Mouse (Mus musculus): Measurements from ENCODE around the gene Gpr155. TPM values are rescaled to one million over a fixed set of nuclear protein-coding genes. Genes with fewer than 3 reads are reported as not detected.

The Gpr155 gene
- polyA plus RNA-seq, 1 experiment from 2014 or later: 2.7 TPM

DNA sequence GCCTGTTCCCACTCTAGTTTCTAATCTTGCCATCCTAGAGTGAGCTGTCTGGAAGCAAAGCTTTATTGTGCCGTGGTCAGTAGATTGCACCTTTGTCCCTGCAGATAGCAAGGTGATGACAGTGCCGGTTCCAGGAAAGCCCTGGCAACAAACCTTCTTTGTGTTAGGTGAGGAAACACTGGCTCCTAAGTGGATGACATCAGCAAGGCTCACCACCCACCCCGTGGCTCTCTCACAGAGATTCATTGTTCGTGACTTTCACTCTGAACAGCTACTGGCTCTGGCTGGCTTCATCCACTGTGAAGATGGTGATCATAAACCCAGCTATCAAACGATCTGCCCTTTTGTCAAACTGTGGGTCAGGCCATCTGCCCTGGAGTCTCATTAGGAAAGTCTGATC is 29.5 kb upstream of the Gpr155 start:
- Histone ChIP-seq H3K27me3 (ENCODE audit: control insufficient read depth, insufficient read depth, low read length) (no peaks in the 10 kb centered on the region), H3K4me1 (replicated peaks; ENCODE audit: control insufficient read depth, insufficient read depth, low read length) (peaks cover 6% of the 10 kb centered on the region; the same call in 1 of the 2 replicates), H3K9me3 (ENCODE audit: control insufficient read depth, low read length) (no peaks in the 10 kb centered on the region), H3K36me3 (ENCODE audit: control insufficient read depth, insufficient read depth, low read length) (no peaks in the 10 kb centered on the region), H3K9ac (ENCODE audit: low read length) (no peak overlapping the region), H3K27ac (ENCODE audit: low read depth, low read length) (no peak overlapping the region), H3K4me2 (ENCODE audit: low read depth, low read length, severe bottlenecking) (no peak overlapping the region), H3K4me3 (ENCODE audit: low read depth, low read length) (no peak overlapping the region)
- WGBS: 73% methylated on average over 5 of the region's 5 CpGs
- DNase-seq (ENCODE audit: low spot score) (no peak), ATAC-seq (replicated peaks; ENCODE audit: low FRiP score) (no peak)

DNA sequence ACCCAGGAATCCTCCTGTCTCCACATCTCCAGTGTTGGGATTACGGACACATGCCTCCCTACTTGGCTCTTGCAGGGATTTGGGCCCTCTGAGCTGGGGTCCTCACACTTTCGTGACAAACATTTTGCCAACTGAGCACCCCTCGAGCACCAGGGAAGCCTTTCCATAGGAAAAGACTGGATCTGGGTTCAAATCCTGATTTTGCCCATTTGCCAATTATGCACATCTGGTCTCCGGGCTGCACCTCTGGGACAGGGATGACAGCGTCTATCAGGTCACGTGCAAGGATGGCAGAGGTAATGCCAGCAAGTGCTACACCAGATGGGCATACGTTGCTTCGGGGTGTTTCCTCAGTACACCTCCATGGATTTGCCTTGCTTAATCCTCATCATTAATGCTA is 23.7 kb upstream of the Gpr155 start:
- no peaks in the 10 kb centered on the region for H3K27me3 ChIP-seq (ENCODE audit: control insufficient read depth, insufficient read depth, low read length)
- no peaks in the 10 kb centered on the region for H3K4me1 ChIP-seq (replicated peaks; ENCODE audit: control insufficient read depth, insufficient read depth, low read length)
- DNase-seq (ENCODE audit: low spot score) (no peak), ATAC-seq (replicated peaks; ENCODE audit: low FRiP score) (no peak)
- 91% methylated on average over 8 of the region's 8 CpGs for WGBS
- H3K9me3 ChIP-seq (ENCODE audit: control insufficient read depth, low read length): no peaks in the 10 kb centered on the region
- H3K36me3 ChIP-seq (ENCODE audit: control insufficient read depth, insufficient read depth, low read length): no peaks in the 10 kb centered on the region
- H3K4me2 ChIP-seq (ENCODE audit: low read depth, low read length, severe bottlenecking): no peak overlapping the region
- no peak overlapping the region for H3K9ac ChIP-seq (ENCODE audit: low read length)
- no peak overlapping the region for H3K4me3 ChIP-seq (ENCODE audit: low read depth, low read length)
- no peak overlapping the region for H3K27ac ChIP-seq (ENCODE audit: low read depth, low read length)

DNA sequence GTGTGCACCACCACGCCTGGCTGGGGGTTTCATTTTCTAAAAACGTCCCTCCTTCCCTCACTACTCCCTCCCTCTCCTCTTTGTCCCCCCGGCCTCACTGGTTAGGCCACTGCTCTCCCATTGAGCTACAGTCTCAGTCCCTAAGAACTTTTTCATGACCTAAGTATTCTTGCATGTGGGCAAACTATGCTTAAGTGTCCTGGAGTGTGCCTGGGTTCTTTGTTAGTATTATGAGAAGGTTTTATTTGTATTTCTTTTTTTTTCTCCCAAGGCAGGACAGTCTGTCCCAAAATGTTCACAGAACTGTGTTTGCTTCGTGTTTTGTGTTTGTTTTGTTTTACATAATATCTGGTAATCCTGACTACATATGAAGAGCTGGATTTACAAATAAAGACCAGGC is 21.3 kb upstream of the Gpr155 start:
- Histone ChIP-seq H3K9me3 (ENCODE audit: control insufficient read depth, low read length) (no peaks in the 10 kb centered on the region), H3K4me1 (replicated peaks; ENCODE audit: control insufficient read depth, insufficient read depth, low read length) (no peaks in the 10 kb centered on the region)
- 58% methylated on average over 4 of the region's 4 CpGs for WGBS

DNA sequence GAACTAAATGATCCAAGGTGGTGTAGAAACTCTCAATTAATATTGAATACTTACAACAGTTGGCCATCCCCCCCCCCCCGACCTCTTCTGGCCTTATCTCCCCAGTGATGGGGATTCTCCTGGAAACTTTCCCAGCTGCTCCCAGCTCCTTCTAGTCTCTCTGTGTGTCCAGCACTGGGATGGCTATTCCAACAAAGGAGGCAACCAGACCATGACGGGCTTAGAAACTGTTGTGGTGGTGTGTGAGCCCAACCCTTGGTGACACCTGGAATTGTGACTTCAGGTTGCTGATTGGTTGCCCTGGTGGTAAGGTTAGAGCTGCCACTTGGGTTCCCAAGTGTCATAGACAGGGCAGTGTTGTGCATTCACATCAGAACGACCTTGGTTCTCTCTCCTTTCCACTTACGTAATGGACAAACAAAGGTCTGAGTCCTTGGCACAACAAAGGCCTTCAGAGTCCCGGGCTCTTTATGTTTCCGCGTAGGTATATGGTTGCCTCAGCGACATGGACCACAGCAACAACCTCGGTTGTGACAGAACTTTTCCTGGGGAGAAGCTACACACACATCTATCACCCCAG is 20.1 kb upstream of the Gpr155 start:
- Histone ChIP-seq H3K27me3 (ENCODE audit: control insufficient read depth, insufficient read depth, low read length) (no peaks in the 10 kb centered on the region), H3K27ac (ENCODE audit: low read depth, low read length) (no peak overlapping the region), H3K4me2 (ENCODE audit: low read depth, low read length, severe bottlenecking) (no peak overlapping the region), H3K4me3 (ENCODE audit: low read depth, low read length) (no peak overlapping the region), H3K36me3 (ENCODE audit: control insufficient read depth, insufficient read depth, low read length) (no peaks in the 10 kb centered on the region), H3K9ac (ENCODE audit: low read length) (no peak overlapping the region), H3K4me1 (replicated peaks; ENCODE audit: control insufficient read depth, insufficient read depth, low read length) (no peaks in the 10 kb centered on the region), H3K9me3 (ENCODE audit: control insufficient read depth, low read length) (no peaks in the 10 kb centered on the region)
- WGBS: 87% methylated on average over 9 of the region's 9 CpGs
- ATAC-seq (replicated peaks; ENCODE audit: low FRiP score) (no peak), DNase-seq (ENCODE audit: low spot score) (no peak)

More for the DNA sequence above, 21.3 kb upstream of the Gpr155 start:
- H3K4me3 ChIP-seq (ENCODE audit: low read depth, low read length): no peak overlapping the region
- H3K27ac ChIP-seq (ENCODE audit: low read depth, low read length): no peak overlapping the region
- DNase-seq (ENCODE audit: low spot score) (no peak), ATAC-seq (replicated peaks; ENCODE audit: low FRiP score) (no peak)
- no peaks in the 10 kb centered on the region for H3K27me3 ChIP-seq (ENCODE audit: control insufficient read depth, insufficient read depth, low read length)
- no peak overlapping the region for H3K9ac ChIP-seq (ENCODE audit: low read length)
- no peaks in the 10 kb centered on the region for H3K36me3 ChIP-seq (ENCODE audit: control insufficient read depth, insufficient read depth, low read length)
- no peak overlapping the region for H3K4me2 ChIP-seq (ENCODE audit: low read depth, low read length, severe bottlenecking)

DNA sequence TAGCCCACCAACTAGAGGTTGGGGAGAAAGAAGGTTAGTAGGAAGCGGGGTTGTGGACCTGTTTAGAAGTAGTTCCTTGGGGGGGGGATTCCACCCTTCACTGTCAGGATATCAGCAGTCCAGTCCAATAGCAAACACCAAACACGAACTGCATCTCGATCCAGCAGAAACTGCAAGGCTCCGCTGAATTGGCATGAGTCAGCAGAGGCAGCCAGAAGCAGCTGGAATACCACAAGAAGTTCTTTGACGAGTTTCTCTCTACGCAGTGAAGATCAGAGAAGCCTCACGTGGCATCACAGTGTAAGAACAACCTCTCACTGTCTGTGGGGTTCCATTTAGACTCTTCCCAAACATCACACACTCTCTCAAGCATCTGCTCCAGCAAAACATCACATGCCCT is 18.6 kb upstream of the Gpr155 start:
- H3K4me2 ChIP-seq (ENCODE audit: low read depth, low read length, severe bottlenecking): no peak overlapping the region
- H3K9me3 ChIP-seq (ENCODE audit: control insufficient read depth, low read length): no peaks in the 10 kb centered on the region
- ATAC-seq (replicated peaks; ENCODE audit: low FRiP score) (no peak), DNase-seq (ENCODE audit: low spot score) (no peak)
- H3K36me3 ChIP-seq (ENCODE audit: control insufficient read depth, insufficient read depth, low read length): no peaks in the 10 kb centered on the region
- H3K27ac ChIP-seq (ENCODE audit: low read depth, low read length): no peak overlapping the region
- WGBS: 88% methylated on average over 7 of the region's 7 CpGs
- no peak overlapping the region for H3K4me3 ChIP-seq (ENCODE audit: low read depth, low read length)
- H3K4me1 ChIP-seq (replicated peaks; ENCODE audit: control insufficient read depth, insufficient read depth, low read length): no peaks in the 10 kb centered on the region
- H3K27me3 ChIP-seq (ENCODE audit: control insufficient read depth, insufficient read depth, low read length): no peaks in the 10 kb centered on the region
- no peak overlapping the region for H3K9ac ChIP-seq (ENCODE audit: low read length)

DNA sequence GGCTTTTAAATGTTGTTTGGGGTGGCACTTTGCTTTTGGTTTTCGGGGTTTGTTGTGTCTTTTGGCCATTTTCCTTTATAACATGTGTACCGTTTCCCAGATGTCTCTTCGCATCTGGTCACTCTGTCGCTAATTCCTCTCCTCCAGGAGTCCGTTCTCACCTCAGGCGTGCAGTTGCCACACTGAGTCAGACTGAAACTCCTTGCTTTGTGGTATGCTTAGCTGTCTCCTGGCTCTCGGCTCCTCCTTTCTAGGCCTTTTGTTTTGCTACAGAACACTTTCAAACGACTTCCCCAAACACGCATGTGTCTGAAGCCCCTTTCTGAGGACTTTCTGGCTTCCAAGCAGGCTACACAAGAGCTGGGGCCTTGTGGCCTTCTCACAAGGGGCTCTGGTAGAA is 18.1 kb upstream of the Gpr155 start:
- DNase-seq (ENCODE audit: low spot score) (no peak), ATAC-seq (replicated peaks; ENCODE audit: low FRiP score) (no peak)
- Histone ChIP-seq H3K9ac (ENCODE audit: low read length) (no peak overlapping the region), H3K4me3 (ENCODE audit: low read depth, low read length) (no peak overlapping the region), H3K4me2 (ENCODE audit: low read depth, low read length, severe bottlenecking) (no peak overlapping the region), H3K9me3 (ENCODE audit: control insufficient read depth, low read length) (no peaks in the 10 kb centered on the region), H3K27me3 (ENCODE audit: control insufficient read depth, insufficient read depth, low read length) (no peaks in the 10 kb centered on the region), H3K4me1 (replicated peaks; ENCODE audit: control insufficient read depth, insufficient read depth, low read length) (no peaks in the 10 kb centered on the region), H3K27ac (ENCODE audit: low read depth, low read length) (no peak overlapping the region), H3K36me3 (ENCODE audit: control insufficient read depth, insufficient read depth, low read length) (no peaks in the 10 kb centered on the region)
- WGBS: 88% methylated on average over 9 of the region's 9 CpGs

DNA sequence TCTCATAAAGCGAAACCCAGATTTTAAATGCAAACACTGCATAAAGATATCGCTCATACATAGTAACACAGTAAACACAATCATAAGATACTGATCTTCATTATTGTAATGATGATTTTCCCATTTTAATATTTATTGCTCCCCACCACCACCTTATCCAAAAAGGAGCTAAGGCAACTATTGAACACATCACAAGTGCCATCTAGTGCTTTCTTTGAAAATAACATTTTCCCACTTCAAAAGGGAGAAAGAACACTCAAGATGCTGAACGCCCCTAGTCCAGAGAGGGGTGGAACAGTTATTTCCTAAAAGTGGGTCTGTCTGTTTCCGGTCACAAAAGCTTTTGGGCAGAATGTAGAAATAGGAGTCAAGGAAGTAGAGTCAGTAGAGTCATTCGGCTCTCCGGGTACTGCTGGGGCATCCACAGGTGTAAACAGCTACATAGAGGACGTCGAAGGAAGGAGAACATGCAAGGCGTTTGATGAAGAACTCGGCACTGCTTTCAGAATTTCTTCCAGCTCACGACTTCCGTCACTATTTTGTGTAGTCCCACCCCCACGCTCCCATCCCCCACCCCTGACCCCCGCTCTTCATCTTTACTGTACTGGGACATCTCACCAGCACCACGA is 17.1 kb upstream of the Gpr155 start:
- 86% methylated on average over 15 of the region's 15 CpGs for WGBS
- ATAC-seq (replicated peaks; ENCODE audit: low FRiP score): no peak
- H3K36me3 ChIP-seq (ENCODE audit: control insufficient read depth, insufficient read depth, low read length): no peaks in the 10 kb centered on the region
- H3K4me1 ChIP-seq (replicated peaks; ENCODE audit: control insufficient read depth, insufficient read depth, low read length): no peaks in the 10 kb centered on the region
- no peaks in the 10 kb centered on the region for H3K9me3 ChIP-seq (ENCODE audit: control insufficient read depth, low read length)
- DNase-seq (ENCODE audit: low spot score): no peak
- no peak overlapping the region for H3K4me2 ChIP-seq (ENCODE audit: low read depth, low read length, severe bottlenecking)
- no peak overlapping the region for H3K4me3 ChIP-seq (ENCODE audit: low read depth, low read length)
- H3K9ac ChIP-seq (ENCODE audit: low read length): no peak overlapping the region
- no peak overlapping the region for H3K27ac ChIP-seq (ENCODE audit: low read depth, low read length)
- H3K27me3 ChIP-seq (ENCODE audit: control insufficient read depth, insufficient read depth, low read length): no peaks in the 10 kb centered on the region

DNA sequence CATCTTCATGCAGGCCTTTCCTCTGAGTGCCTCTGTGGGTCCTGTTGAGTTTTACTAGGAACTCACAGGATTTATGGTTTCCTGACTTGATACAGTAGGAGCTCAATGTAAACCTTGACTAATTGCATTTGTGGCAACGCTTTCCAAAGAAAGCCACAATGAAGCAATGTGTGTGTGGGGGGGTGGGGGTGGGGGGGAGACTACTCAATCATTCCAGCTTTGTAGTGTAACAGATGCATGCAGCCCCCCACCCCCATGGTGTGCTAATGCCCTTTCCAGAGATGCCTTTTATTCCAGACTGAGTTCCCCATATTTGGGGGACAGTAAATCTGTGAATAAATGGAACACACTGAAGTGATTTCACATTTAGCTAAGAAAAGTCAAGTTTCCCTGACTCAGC is 15.3 kb upstream of the Gpr155 start:
- H3K9ac ChIP-seq (ENCODE audit: low read length): no peak overlapping the region
- no peak for DNase-seq (ENCODE audit: low spot score)
- 71% methylated on average over 1 of the region's 1 CpGs for WGBS

DNA sequence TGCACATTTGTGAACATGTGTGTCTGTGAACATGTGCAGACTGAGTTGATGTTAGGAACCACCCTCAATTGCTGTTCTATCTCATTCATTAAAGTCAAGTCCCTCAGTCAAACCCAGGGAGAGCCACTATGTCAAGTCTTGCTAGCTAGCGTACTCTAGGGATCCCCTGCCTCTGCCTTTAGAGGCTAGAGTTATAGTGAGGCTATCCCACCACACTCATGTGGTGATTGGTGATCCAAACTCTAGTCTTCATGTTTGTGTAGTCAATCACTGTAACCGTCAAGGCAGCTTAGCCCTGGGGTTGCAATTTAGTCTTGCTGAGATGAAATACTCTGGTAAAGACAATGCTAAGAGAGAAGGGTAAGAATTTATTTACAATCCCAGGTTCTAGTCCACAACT is 11.1 kb upstream of the Gpr155 start:
- Histone ChIP-seq H3K27me3 (ENCODE audit: control insufficient read depth, insufficient read depth, low read length) (no peaks in the 10 kb centered on the region), H3K9me3 (ENCODE audit: control insufficient read depth, low read length) (no peaks in the 10 kb centered on the region), H3K27ac (ENCODE audit: low read depth, low read length) (no peak overlapping the region), H3K36me3 (ENCODE audit: control insufficient read depth, insufficient read depth, low read length) (no peaks in the 10 kb centered on the region), H3K4me2 (ENCODE audit: low read depth, low read length, severe bottlenecking) (no peak overlapping the region), H3K4me1 (replicated peaks; ENCODE audit: control insufficient read depth, insufficient read depth, low read length) (no peaks in the 10 kb centered on the region), H3K9ac (ENCODE audit: low read length) (no peak overlapping the region), H3K4me3 (ENCODE audit: low read depth, low read length) (no peak overlapping the region)
- ATAC-seq (replicated peaks; ENCODE audit: low FRiP score): no peak
- no peak for DNase-seq (ENCODE audit: low spot score)
- WGBS: 82% methylated on average over 2 of the region's 2 CpGs

More for the DNA sequence above, 15.3 kb upstream of the Gpr155 start:
- H3K4me1 ChIP-seq (replicated peaks; ENCODE audit: control insufficient read depth, insufficient read depth, low read length): no peaks in the 10 kb centered on the region
- no peak overlapping the region for H3K4me3 ChIP-seq (ENCODE audit: low read depth, low read length)
- no peak for ATAC-seq (replicated peaks; ENCODE audit: low FRiP score)
- no peaks in the 10 kb centered on the region for H3K36me3 ChIP-seq (ENCODE audit: control insufficient read depth, insufficient read depth, low read length)
- no peaks in the 10 kb centered on the region for H3K9me3 ChIP-seq (ENCODE audit: control insufficient read depth, low read length)
- H3K27me3 ChIP-seq (ENCODE audit: control insufficient read depth, insufficient read depth, low read length): no peaks in the 10 kb centered on the region
- H3K27ac ChIP-seq (ENCODE audit: low read depth, low read length): no peak overlapping the region
- no peak overlapping the region for H3K4me2 ChIP-seq (ENCODE audit: low read depth, low read length, severe bottlenecking)
